Mouse (Mus musculus) liver, embryonic 15.5 days (tissue): ENCODE measurements around the gene Ephb1. TPM values are rescaled to one million over a fixed set of nuclear protein-coding genes. Genes with fewer than 3 reads are reported as not detected.

ENCODE experiments used
- ATAC-seq: fragments of 200-750 bp; cut with Nextera tagmentation; 2 replicates; pipeline ENCODE4 v1.8.0; 2017; ENCODE audit warnings: moderate number of reproducible peaks, mild to moderate bottlenecking, moderate library complexity; ENCODE audit not compliant: insufficient read depth
- H3K27ac ChIP-seq: fragments of 300-500 bp; sonication (generic); replicated peaks from 2 replicates; pipeline ENCODE4 v1.5.1; 2015; ENCODE audit warnings: mild to moderate bottlenecking, inconsistent platforms
- H3K27me3 ChIP-seq: fragments of 300-500 bp; sonication (generic); 2 replicates; pipeline ENCODE4 v1.6.1; 2015; ENCODE audit warnings: mild to moderate bottlenecking, inconsistent platforms
- H3K36me3 ChIP-seq: fragments of 300-500 bp; sonication (generic); replicated peaks from 2 replicates; pipeline ENCODE4 v1.6.1; 2015; ENCODE audit warnings: moderate library complexity, mild to moderate bottlenecking, inconsistent platforms
- H3K4me1 ChIP-seq: fragments of 300-500 bp; sonication (generic); replicated peaks from 2 replicates; pipeline ENCODE4 v1.6.1; 2015; ENCODE audit warnings: inconsistent platforms
- H3K4me2 ChIP-seq: fragments of 300-500 bp; sonication (generic); 2 replicates; pipeline ENCODE4 v1.6.1; 2015; ENCODE audit warnings: moderate library complexity, mild to moderate bottlenecking, inconsistent platforms
- H3K4me3 ChIP-seq: fragments of 300-500 bp; sonication (generic); replicated peaks from 2 replicates; pipeline ENCODE4 v1.5.1; 2015; ENCODE audit warnings: mild to moderate bottlenecking, inconsistent platforms
- H3K9ac ChIP-seq: fragments of 300-500 bp; sonication (generic); 2 replicates; pipeline ENCODE4 v1.6.1; 2015; ENCODE audit warnings: moderate library complexity, mild to moderate bottlenecking, inconsistent platforms
- H3K9me3 ChIP-seq: fragments of 300-500 bp; sonication (generic); replicated peaks from 2 replicates; pipeline ENCODE4 v1.6.1; 2016; ENCODE audit warnings: inconsistent platforms
- WGBS: fragments of 180-500 bp; shearing (Covaris S2); methylation state at CpG from one replicate; pipeline ENCODE4 v1.1.7; 2015; ENCODE audit warnings: mixed read lengths; ENCODE audit not compliant: insufficient replicate concordance; 5-methylcytosine and 5-hydroxymethylcytosine counted together
- polyA plus RNA-seq: library from polyadenylated mRNA; unstranded; fragments of >200 nt; fragmentation: Nextera tagmentation; extraction: Ambion mirVana; gene quantifications from 2 replicates; pipeline ENCODE4 v1.2.1, GENCODE M21; 2015

Ephb1 gene
- polyA plus RNA-seq, 1 experiment from 2014 or later = 0.20 TPM

- Histone ChIP-seq H3K4me2 (no peak overlapping the region), H3K9me3 (no peaks in the 10 kb centered on the region), H3K4me3 (no peak overlapping the region), H3K9ac (no peak overlapping the region), H3K4me1 (peaks cover 19% of the 10 kb centered on the region), H3K36me3 (no peaks in the 10 kb centered on the region), H3K27me3 (no peaks in the 10 kb centered on the region; the same call in none of the 2 replicates), H3K27ac (no peak overlapping the region)
- no peak for ATAC-seq
- WGBS = 71% methylated on average over 4 of the region's 4 CpGs
Measured at GRCm38 (mm10) chr9:101938066-101938465, 416.4 kb downstream of the Ephb1 start.

DNA sequence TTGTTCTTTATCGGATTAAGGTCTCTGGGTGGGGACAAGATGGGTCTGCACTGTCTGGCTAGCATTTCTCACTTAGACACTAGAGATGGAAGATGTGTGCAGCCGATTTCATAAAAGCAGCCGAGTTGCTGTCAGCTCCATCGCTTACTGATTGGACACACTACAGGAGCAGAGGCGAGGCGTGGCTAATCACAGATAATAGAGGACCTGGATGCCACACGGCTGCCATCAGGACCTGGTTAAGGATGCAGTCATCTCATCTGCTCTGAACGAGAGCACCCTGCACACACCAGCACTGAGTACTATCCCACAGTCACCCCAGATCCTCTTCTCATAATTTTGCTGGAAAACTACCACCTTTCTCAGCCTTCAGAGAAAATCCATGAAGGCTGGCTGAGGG, 419.6 kb downstream of the Ephb1 start:
- 63% methylated on average over 8 of the region's 8 CpGs for WGBS
- H3K4me2 ChIP-seq = no peak overlapping the region
- no peaks in the 10 kb centered on the region for H3K36me3 ChIP-seq
- H3K27me3 ChIP-seq = no peaks in the 10 kb centered on the region; the same call in none of the 2 replicates
- no peak overlapping the region for H3K27ac ChIP-seq
- ATAC-seq = no peak
- no peak overlapping the region for H3K4me3 ChIP-seq
- peaks cover 12% of the 10 kb centered on the region for H3K4me1 ChIP-seq
- no peak overlapping the region for H3K9ac ChIP-seq
- no peaks in the 10 kb centered on the region for H3K9me3 ChIP-seq

DNA sequence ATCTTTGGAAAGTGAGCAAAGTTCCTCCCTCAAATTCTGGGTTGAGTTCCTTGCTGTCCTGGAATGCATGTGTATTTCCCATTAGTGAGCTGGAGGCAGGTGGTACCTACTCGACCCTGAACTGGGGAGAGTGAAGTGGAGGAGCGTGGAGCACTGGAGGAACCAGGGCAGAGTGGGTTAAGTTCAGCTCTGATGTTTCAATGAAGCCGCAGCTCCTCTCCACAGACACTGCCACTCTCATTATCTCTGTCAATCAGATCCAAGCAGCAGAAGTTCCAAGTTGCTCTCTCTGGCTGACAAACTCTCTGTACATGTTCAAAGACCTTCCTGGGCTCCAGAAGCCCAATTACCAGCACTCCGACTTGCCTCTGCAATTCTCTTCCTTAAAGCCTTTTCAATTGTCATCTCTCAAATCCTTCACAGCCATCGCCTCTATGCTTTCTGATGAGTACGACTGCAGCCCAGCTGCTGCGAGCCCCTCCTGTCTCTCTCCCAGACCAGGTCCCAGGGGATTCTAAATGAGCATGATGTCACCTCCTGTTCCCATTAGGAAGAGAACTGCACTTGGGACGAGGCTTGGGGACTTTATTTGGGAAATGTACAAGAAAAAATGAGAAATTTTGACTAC, 420.4 kb downstream of the Ephb1 start:
- Histone ChIP-seq H3K9me3 (no peaks in the 10 kb centered on the region), H3K27me3 (no peaks in the 10 kb centered on the region; the same call in none of the 2 replicates), H3K4me2 (no peak overlapping the region), H3K4me1 (peaks cover 4% of the 10 kb centered on the region), H3K36me3 (no peaks in the 10 kb centered on the region), H3K9ac (no peak overlapping the region), H3K4me3 (no peak overlapping the region), H3K27ac (no peak overlapping the region)
- ATAC-seq = no peak
- 44% methylated on average over 8 of the region's 8 CpGs for WGBS

DNA sequence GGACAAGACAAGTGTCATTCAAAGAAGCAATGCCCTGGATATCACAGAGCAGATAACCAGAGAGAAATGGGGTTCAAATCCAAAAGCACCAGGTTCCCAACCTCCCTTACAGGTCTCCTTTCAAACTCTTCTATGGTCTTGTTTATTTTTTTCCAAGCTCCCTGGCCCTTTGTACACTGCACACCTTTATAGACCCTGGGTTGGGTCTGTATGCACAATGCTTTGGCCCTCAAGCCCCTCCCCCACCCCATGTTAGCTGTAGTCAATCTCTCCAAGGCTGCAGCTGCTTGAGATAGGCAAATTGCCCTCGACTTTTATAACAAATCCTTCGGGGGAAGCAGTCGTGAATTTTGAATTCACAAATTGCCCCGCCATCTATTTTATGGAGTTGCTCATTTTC, 429.7 kb downstream of the Ephb1 start:
- H3K36me3 ChIP-seq = no peaks in the 10 kb centered on the region
- no peak overlapping the region for H3K4me3 ChIP-seq
- no peaks in the 10 kb centered on the region for H3K9me3 ChIP-seq
- H3K27ac ChIP-seq = no peak overlapping the region
- H3K9ac ChIP-seq = no peak overlapping the region
- no peaks in the 10 kb centered on the region for H3K27me3 ChIP-seq
- no peak overlapping the region for H3K4me2 ChIP-seq
- ATAC-seq = no peak
- 41% methylated on average over 4 of the region's 4 CpGs for WGBS
- H3K4me1 ChIP-seq = no peaks in the 10 kb centered on the region

DNA sequence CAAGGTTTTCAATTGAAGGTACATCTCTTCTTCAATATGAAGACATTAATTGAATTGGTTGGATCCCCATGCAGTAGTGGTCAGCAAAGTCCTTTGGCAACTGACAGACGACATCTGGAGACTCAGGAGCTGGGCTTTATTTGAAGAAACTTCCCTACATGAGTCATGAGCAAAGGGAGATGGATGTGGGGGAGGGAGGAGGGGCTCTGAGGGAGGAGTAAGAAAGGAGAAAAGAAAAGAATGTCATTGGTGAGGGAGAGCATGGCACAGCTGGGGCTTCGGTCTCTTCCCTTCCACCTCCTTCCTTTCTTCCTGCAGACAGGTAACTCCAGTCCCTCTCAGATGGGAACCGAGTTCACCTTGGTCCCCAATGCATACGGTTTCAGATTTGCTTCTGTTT, 431.6 kb downstream of the Ephb1 start:
- no peak overlapping the region for H3K9ac ChIP-seq
- no peaks in the 10 kb centered on the region for H3K9me3 ChIP-seq
- H3K4me2 ChIP-seq = no peak overlapping the region
- H3K36me3 ChIP-seq = no peaks in the 10 kb centered on the region
- H3K4me1 ChIP-seq = no peaks in the 10 kb centered on the region
- H3K27ac ChIP-seq = no peak overlapping the region
- WGBS = 52% methylated on average over 4 of the region's 4 CpGs
- no peak overlapping the region for H3K4me3 ChIP-seq
- H3K27me3 ChIP-seq = no peaks in the 10 kb centered on the region
- no peak for ATAC-seq

DNA sequence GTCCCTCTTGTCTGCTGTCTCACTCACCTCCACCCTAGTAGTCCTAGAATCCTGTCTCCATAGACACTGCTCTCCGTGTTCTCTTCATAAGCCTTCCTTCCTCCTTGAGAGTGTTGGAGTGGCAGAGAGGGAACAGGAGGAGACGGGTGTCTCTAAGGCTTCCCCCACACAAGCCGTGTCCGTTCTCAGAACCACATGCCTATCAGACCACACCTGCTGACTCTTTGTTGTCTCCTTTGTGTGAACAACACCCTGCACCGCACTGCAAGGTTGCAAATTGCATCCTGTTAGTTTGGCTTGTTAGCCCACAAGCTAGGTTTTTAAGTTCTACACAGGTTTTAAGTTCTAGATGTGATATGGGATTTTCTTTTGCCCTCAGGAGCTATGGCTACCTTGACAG, 435.2 kb downstream of the Ephb1 start:
- Histone ChIP-seq H3K4me3 (no peak overlapping the region), H3K9ac (no peak overlapping the region), H3K36me3 (no peaks in the 10 kb centered on the region), H3K4me1 (no peaks in the 10 kb centered on the region), H3K27me3 (no peaks in the 10 kb centered on the region), H3K27ac (no peak overlapping the region), H3K4me2 (no peak overlapping the region), H3K9me3 (no peaks in the 10 kb centered on the region)
- 51% methylated on average over 5 of the region's 5 CpGs for WGBS
- no peak for ATAC-seq

- WGBS = 49% methylated on average over 4 of the region's 4 CpGs
- Histone ChIP-seq H3K4me1 (no peaks in the 10 kb centered on the region), H3K27me3 (no peaks in the 10 kb centered on the region), H3K36me3 (no peaks in the 10 kb centered on the region), H3K4me2 (no peak overlapping the region), H3K9me3 (no peaks in the 10 kb centered on the region), H3K9ac (no peak overlapping the region), H3K4me3 (no peak overlapping the region), H3K27ac (no peak overlapping the region)
- no peak for ATAC-seq
Measured at GRCm38 (mm10) chr9:101918771-101919170, 435.7 kb downstream of the Ephb1 start.

DNA sequence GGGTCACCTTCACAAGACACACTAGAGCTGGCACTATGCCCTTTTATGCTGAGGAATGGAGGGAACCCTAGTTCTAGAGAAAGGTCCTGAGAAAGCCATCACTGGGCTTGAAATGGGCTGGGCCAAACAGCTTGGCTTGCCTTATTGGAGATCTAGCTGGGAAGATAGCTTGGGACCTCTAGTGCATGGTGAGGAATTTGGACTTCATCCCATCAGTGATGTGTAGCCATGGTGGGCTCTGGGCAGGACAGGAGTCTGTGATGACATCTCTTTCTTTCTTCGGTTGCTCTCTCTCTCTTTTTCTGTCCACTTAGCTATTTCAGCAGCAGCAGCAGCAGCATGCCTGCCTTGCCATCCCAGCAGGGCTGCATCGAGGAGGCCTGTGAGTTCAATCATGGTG, 439.4 kb downstream of the Ephb1 start:
- H3K4me2 ChIP-seq = no peak overlapping the region
- H3K9me3 ChIP-seq = no peaks in the 10 kb centered on the region
- no peak overlapping the region for H3K4me3 ChIP-seq
- no peaks in the 10 kb centered on the region for H3K4me1 ChIP-seq
- H3K27ac ChIP-seq = no peak overlapping the region
- WGBS = 59% methylated on average over 2 of the region's 2 CpGs
- ATAC-seq = no peak
- no peaks in the 10 kb centered on the region for H3K36me3 ChIP-seq
- no peaks in the 10 kb centered on the region for H3K27me3 ChIP-seq
- no peak overlapping the region for H3K9ac ChIP-seq

DNA sequence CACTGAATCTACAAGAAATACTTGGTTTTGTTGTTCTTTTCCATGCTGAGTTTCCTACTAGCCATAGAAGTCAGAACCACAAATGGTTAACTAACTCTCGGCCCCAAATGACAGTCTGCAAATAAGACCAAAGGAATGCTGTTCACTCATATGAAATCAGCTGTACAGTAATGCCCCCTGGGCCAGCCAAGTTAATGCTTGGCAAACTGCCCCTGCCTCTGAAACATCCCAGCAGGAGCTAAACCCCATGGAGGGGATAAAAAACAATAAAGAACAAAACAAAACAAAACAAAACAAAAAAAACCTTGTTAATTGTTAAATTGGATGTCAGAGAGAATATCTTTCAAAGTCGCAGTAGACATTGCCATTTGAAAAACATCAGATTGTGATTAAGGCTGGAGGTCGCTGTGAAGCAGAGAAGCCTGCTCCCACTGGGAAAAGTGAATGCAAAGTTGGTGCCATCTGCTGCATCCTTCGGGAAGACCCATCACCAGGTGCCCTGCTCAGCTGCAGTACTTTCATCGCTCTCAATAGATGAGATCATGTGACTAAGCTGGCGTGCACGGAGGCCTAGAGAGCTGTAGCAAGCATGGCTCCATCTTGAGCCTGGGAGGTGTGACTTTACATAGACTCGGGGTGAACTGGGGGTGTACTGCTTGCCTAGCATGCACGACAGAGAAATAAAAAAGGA, 443.2 kb downstream of the Ephb1 start:
- Histone ChIP-seq H3K4me2 (no peak overlapping the region), H3K27ac (no peak overlapping the region), H3K36me3 (no peaks in the 10 kb centered on the region), H3K9ac (no peak overlapping the region), H3K4me3 (no peak overlapping the region), H3K27me3 (no peaks in the 10 kb centered on the region), H3K9me3 (no peaks in the 10 kb centered on the region), H3K4me1 (no peaks in the 10 kb centered on the region)
- 58% methylated on average over 9 of the region's 9 CpGs for WGBS
- no peak for ATAC-seq

GRCm38 (mm10) chr9:101909491-101909890, 445.0 kb downstream of the Ephb1 start:
- no peaks in the 10 kb centered on the region for H3K9me3 ChIP-seq
- no peak overlapping the region for H3K9ac ChIP-seq
- H3K4me3 ChIP-seq = no peak overlapping the region
- no peaks in the 10 kb centered on the region for H3K36me3 ChIP-seq
- no peak overlapping the region for H3K27ac ChIP-seq
- WGBS = 60% methylated on average over 4 of the region's 4 CpGs
- no peaks in the 10 kb centered on the region for H3K4me1 ChIP-seq
- H3K27me3 ChIP-seq = no peaks in the 10 kb centered on the region
- no peak overlapping the region for H3K4me2 ChIP-seq
- no peak for ATAC-seq

GRCm38 (mm10) chr9:101908849-101909248, 445.6 kb downstream of the Ephb1 start:
- WGBS = 65% methylated on average over 5 of the region's 5 CpGs
- no peaks in the 10 kb centered on the region for H3K9me3 ChIP-seq
- no peak overlapping the region for H3K9ac ChIP-seq
- no peak overlapping the region for H3K4me2 ChIP-seq
- H3K27ac ChIP-seq = no peak overlapping the region
- no peaks in the 10 kb centered on the region for H3K27me3 ChIP-seq
- no peak for ATAC-seq
- H3K4me1 ChIP-seq = no peaks in the 10 kb centered on the region
- no peak overlapping the region for H3K4me3 ChIP-seq
- no peaks in the 10 kb centered on the region for H3K36me3 ChIP-seq
